Mouse (Mus musculus) right cerebral cortex, postnatal 10 days (tissue): Measurements from ENCODE around the gene Sprr3.
"Not testable (repeated sequence)": the region's sequence is repeated elsewhere in the genome, so short reads cannot be mapped to it uniquely, and the experiment has no call there.

ENCODE experiments used
- DNase-seq, 2 experiments: peaks; one replicate each; pipeline ENCODE4 v3.0.0; 2021; ENCODE audit warnings: low spot score in 2 of 2

Sprr3 gene

DNA sequence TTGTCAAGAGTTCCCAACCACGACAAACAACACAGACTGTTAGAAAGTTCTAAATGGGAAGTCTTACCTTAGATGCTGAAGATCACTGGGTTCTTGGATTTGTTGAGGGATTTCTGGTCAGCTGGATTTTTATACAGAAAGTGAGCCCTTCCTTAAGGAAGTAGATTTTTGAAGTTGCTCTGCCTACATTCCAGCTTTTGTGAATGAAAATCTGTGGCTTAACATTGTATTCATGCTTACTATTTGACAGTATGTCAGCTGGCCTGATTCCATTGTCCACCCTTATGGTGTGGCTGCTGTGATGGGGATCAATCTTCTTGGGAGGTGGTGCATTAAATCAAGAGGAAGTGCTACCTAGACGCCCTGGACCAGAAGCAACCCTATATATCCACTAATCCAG, at the start of gene Sprr3:
TSS of gene Sprr3 (minus strand) at position 101 of the 400 bp plus-strand sequence.
- DNase-seq, result no peak

GRCm38 (mm10) chr3:92508185-92508584, 49.7 kb upstream of the Sprr3 start:
- no peak for DNase-seq

GRCm38 (mm10) chr3:92503528-92503927, 45.0 kb upstream of the Sprr3 start:
- DNase-seq, result no peak

GRCm38 (mm10) chr3:92500393-92500792, 41.9 kb upstream of the Sprr3 start, which contains the start of gene Sprr4:
Sprr4 (minus strand) TSS chr3:92500493.
- DNase-seq, result no peak

- not testable (repeated sequence) for DNase-seq
Observed at GRCm38 (mm10) chr3:92490262-92490661, 31.7 kb upstream of the Sprr3 start.

DNA sequence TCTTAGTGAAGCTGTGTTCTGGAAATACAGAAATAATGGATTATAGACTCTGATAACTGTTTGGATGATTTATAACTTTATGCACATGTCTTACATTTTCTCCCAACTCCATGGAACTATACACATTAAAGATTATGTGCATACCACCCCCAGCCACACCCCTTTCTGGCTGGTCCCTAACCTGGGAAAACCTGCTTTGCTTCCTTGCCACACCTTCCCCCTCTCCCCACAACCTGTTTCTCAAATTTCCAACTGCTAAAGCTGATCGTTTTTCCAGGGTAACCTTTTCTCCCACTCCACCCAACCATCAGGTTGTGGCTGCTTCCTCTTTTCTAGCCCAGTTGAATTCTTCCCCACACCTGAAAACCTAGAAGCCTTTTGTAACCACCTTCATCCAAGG, 27.8 kb upstream of the Sprr3 start:
- DNase-seq, result no peak

GRCm38 (mm10) chr3:92485863-92486262, 27.3 kb upstream of the Sprr3 start, which contains the start of gene Sprr1a:
Sprr1a (minus strand) TSS chr3:92485895.
- no peak for DNase-seq

DNA sequence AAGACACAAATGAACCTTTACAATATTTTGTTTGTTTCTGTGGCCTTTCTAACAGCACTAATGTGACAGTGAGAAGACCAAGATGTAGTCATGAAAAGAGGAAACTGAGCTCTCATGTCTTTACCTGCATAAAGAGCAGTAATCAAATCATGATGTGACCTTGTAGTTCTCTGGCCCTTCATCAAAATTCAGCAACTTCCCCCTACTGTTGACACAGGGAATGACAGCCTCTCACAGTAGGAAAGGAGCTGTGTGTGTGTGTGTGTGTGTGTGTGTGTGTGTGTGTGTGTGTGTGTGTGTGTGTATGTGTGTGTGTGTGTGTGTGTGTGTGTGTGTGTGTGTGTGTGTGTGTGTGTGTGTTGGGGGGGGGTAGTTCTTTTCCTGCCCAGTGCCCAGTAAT, 22.7 kb upstream of the Sprr3 start:
- DNase-seq, result not testable (repeated sequence)

DNA sequence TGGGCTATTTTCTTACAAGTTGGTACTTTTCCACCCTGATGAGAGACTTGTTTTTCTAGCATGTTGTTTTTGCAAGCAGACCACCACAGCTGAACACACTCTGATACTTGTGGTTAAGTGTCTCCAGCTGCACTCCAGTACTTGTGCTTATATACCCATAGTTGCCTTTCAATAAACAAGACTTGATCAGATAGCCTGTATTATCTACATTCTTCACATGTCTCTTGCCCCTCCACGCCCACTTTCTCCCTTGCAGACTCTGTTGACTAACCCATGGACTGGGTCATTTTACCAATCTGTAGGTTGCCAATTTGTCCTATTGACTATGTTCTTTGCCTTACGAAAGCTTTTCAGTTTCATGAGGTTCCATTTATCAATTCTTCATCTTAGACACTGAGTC, 11.6 kb upstream of the Sprr3 start:
- DNase-seq, result no peak

DNA sequence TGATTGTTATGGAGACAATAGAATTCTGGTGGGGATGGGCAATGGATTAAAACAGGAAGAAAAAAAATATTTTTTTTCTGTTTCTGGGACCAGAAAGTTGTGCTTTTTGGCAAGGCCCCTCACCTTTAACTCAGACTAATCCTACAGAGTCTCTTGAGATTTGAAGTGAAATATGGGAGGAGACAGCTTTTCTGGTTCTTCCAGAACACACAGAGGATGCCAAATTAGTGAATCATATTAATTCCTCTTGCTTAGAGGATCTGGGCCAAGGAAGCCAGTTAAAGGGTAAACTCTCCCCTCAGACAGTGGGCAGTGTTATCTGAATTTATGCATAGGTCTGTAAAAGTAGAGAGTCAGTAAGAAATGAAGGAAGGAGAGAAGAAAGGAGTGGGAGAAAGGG, 8.9 kb upstream of the Sprr3 start:
- DNase-seq, result no peak

GRCm38 (mm10) chr3:92466576-92466975, 8.1 kb upstream of the Sprr3 start:
- no peak for DNase-seq

DNA sequence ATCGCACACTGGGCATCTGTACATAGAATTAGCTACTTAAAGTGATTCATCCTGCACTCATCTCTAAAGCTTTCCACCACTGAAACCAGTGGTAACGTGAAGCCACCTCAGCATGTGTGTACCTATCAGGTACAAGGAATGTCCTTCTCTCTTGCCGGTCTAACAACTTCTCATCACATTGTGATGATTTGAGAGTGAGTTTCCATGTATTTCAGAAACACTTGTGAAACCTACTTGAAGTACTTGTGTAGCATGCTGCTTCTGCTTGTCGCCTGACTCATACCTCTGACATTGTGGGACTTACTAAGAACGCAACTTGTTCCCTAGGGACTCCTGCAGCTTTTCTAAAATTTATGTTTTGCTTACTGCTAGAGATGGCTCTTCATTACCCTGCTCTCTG, 3.4 kb downstream of the Sprr3 start:
- DNase-seq, result no peak

GRCm38 (mm10) chr3:92440177-92440576, 18.3 kb downstream of the Sprr3 start:
- DNase-seq, result no peak

GRCm38 (mm10) chr3:92438689-92439088, 19.8 kb downstream of the Sprr3 start, which contains the start of gene Sprr1b:
Sprr1b (minus strand) TSS chr3:92438789.
- no peak for DNase-seq

DNA sequence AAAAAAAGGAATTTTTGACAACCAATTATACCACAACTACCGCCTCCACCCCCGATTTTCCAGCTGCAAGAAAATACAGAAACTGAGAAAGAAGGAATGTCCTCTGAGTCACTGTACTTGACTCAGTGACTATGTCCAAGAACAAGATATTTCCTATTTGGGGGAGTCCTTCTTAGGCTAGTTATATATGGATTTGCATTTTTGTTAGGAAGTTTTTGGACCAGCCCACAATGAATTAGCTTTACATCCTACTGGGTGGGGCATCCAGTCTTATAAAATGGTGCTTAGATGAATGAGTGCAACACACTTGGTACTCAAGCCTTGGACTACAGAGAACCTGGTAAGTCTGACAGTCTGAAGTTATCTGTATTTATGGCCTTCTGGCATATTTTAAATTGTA, 26.2 kb downstream of the Sprr3 start, which contains the start of gene Sprr2k:
TSS of gene Sprr2k (plus strand) at position 301 of the 400 bp plus-strand sequence.
- no peak for DNase-seq

DNA sequence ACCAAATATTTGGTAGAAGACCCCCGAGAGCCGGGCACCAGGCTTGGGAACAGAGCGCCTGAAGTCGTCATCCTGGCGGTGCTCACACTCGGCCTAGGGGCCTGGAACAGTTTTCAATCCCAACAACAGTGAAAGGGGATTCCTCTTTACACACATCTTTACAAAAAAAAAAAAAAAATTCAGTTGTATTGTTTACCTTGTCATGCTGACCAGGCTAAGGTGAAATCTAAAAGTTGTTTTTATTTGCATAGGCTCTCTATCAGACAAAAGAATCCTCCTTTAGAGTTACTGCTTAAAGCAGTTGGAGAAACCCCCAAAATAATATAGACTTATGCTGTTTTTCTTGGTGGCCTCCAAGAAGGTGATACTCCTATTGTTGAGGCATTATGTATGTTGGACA, 29.2 kb downstream of the Sprr3 start, which contains the start of gene Gm9774:
TSS of gene Gm9774 (minus strand) at position 101 of the 400 bp plus-strand sequence.
- no peak for DNase-seq

GRCm38 (mm10) chr3:92417782-92418181, 40.7 kb downstream of the Sprr3 start, which contains the start of gene Sprr2j-ps:
Sprr2j-ps (plus strand) TSS chr3:92418082.
- no peak for DNase-seq

DNA sequence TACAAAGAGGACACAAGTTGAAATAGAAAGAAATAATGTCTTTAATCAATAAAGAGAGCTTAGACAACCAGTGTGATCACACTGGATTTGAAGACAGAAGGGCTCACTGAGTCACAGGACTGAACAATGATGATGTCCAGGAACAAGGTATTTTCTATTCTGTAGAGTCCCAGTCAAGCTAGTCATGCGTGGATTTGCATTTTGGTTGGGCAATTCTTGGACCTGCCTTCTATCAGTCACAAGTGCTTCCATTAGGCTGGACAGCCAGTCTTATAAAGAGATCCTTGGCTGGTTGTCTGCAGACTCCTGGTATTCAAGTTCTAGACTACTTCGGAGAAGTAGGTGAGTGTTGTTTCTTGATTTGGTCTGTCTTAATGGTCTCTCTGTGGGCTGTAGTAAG, 50.8 kb downstream of the Sprr3 start, which contains the start of gene Sprr2i:
TSS of gene Sprr2i (plus strand) at position 301 of the 400 bp plus-strand sequence.
- no peak for DNase-seq
